Mouse (Mus musculus) NIH3T3 (cell line): ENCODE results near the gene Vgf.
A peak's percentile ranks its signal among the peaks of the same experiment; 100 is the strongest.

Experiments used
- DNase-seq: peaks from one replicate; pipeline ENCODE4 v3.0.0-alpha.2; 2012; ENCODE audit warnings: low read depth

Gene Vgf

GRCm38 (mm10) chr5:137026092-137026491 is at the start of gene Vgf:
TSS of gene Vgf (plus strand) at chr5:137026392.
- no peak for DNase-seq

- no peak for DNase-seq
Observed at GRCm38 (mm10) chr5:136977769-136978168, 48.4 kb upstream of the Vgf start.

DNA sequence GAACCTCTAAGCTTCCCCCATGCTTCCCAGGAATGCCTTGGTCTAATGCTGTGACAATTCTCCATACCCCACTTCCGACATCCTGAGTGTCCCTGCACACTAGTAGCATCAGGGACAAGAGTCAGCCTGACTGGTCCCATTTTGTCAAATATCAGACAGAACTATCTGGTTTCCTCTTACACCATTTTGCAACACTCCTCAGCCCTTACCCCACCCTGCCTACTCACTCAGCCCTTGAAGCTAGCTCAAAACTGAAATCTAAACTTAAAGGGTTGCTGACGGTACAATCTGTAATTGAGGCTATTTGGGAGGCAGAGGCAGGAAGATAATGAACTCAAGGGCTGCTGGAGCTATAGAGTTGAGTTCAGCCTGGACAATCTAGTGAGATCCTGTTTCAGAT is 46.4 kb upstream of the Vgf start:
- no peak for DNase-seq

- DNase-seq: peak; percentile 27
Observed at GRCm38 (mm10) chr5:136980974-136981373, 45.2 kb upstream of the Vgf start.

DNA sequence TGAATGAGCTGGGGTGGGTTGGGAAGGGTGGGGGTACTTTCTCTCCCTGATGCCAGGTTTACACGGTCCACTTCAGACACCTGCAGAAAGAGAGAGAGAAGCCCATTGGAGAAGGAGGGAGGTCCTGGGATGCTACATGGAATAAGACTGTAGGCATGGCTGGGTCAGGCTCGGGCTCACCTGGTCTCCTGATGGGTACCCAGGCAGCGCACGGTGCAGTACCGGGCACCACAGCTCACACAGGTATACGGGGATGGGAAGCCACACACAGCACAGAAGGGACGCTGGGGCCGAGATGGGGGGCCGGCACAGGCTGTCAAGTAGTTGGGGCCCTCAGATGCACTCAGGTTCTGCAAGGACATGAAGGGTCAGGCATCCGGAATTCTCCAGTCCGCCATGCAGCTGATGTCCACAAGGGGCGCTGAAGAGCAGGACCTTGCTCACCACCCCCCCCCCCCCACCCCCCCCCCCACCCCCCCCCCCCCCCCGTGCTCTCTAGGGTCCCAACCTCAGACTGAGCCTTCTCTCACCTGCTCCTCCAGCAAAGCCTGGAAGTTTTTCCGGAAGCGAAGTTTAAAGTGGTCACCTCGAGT is 43.8 kb upstream of the Vgf start:
- peak; percentile 65 for DNase-seq

- DNase-seq: peak; percentile 29
Observed at GRCm38 (mm10) chr5:136984828-136985227, 41.4 kb upstream of the Vgf start.

GRCm38 (mm10) chr5:136986695-136987137 is 39.5 kb upstream of the Vgf start, which contains the start of gene Plod3:
TSS of gene Plod3 (plus strand) at chr5:136987019.
- DNase-seq: peak; percentile 100

- DNase-seq: peak; percentile 87
Observed at GRCm38 (mm10) chr5:136987138-136987933, 38.9 kb upstream of the Vgf start.

DNA sequence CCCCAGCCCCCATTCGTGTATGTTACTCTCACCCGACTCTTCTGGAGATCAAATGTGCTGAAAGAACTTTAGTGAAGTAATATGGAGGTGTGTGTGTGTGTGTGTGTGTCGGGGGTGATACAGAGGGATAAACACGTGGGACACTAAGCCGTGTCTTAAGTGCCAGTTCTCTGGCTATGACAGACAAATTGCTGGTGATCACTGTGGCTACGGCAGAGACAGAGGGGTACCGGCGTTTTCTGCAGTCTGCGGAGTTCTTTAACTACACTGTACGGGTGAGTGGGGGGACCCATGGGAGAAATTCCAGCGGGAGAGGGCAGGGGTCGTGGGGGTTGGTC is 38.3 kb upstream of the Vgf start, which contains the start of gene Znhit1:
Znhit1 (minus strand) TSS at position 88 of the 338 bp plus-strand sequence.
- no peak for DNase-seq

DNA sequence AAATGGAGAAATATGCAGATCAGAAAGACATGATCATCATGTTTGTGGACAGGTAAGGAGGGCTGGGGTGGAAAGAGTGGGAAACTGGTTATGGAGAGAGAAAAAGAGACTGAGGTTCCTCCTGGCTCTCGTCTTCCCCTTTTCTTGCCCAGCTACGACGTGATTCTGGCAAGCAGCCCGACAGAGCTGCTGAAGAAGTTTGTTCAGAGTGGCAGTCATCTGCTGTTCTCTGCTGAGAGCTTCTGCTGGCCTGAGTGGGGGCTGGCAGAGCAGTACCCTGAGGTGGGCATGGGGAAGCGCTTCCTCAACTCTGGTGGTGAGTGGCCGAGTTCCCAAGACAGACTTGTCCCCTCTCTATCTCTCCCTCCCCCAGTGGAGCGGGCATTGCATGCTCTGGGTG is 37.8 kb upstream of the Vgf start:
- DNase-seq: peak; percentile 67

- DNase-seq: no peak
Observed at GRCm38 (mm10) chr5:136989801-136990200, 36.4 kb upstream of the Vgf start.

DNA sequence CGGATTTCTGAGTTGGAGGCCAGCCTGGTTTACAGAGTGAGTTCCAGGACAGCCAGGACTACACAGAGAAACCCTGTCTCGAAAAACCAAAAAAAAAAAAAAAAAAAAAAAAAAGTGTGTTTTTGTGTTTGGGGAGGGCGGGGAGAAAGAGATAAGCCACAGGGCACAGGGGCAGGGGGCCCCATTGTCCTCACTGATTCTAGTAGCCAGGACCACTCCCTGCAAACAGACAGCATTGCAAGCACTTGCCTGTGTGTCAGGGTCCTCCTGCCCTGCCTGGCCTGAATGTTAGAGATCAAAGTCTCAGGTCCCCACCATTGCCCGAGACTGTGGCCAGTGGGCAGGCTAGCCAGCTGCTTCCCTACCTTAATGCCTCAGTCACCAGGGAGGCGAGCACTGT is 26.7 kb upstream of the Vgf start:
- no peak for DNase-seq

- no peak for DNase-seq
Observed at GRCm38 (mm10) chr5:137000612-137001011, 25.6 kb upstream of the Vgf start.

- DNase-seq: no peak
Observed at GRCm38 (mm10) chr5:137007276-137007675, 18.9 kb upstream of the Vgf start.

DNA sequence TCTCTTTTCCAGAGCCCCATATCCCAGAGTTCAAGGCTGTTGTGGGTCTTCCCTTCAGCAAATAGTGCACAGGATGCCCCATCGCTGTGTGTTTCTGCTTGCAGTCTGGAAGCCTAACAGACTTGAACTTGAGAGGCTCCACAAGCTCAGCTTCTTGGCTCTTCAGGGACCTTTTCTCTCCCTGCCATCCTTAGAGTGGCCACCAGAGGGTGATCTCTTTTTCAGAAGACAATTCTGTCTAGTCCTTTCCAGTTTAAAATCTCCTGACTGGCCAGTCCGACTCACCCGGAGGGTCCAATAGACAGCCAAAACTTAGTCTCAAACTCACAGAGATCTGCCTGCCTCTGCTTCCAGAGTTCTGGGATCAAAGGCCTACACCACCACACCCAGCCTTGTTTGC is 16.2 kb upstream of the Vgf start:
- peak; percentile 83 for DNase-seq

- DNase-seq: peak; percentile 85
Observed at GRCm38 (mm10) chr5:137012401-137012950, 13.7 kb upstream of the Vgf start.

DNA sequence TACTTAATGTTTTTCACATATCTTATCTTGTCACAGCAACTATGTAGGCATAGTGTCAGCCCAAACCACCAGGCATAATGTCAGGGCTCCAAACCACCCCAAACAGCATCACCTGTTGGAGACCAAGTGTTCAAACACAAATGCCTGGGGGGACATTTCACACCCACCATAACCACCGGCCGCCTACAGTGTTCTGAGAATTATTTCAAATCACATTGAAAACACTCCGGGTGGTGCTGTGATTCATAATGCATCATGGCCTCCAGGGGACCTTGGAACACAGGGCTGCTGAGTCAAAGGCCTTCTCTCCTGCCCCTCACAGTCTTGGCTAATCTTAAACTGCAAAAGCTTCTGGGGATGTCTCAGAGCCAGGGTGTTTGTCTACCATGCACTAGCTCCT is 10.3 kb upstream of the Vgf start:
- peak; percentile 89 for DNase-seq

- no peak for DNase-seq
Observed at GRCm38 (mm10) chr5:137024318-137024717, 1.9 kb upstream of the Vgf start.

DNA sequence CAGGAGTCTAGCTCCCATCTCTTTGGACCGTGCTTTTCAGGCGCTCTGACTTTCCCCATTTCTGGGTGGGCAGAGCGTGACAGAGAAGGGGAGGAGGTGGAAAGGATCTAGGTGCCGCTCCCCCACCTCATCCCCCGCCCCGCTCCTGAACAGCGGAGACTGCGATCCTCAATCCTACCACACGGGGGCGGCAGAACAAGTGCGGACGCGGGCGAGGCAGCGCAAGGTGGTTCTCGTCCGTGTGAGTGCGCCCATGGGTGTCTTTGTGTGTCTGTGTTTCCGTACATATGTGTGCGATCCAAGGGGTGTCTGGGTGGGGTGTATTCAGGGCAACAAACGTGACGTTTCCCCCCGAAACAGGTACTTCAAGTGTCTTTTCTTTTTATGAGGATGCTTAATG is 1.1 kb upstream of the Vgf start:
- DNase-seq: peak; percentile 83

- no peak for DNase-seq
Observed at GRCm38 (mm10) chr5:137028561-137029272, 2.5 kb downstream of the Vgf start.

DNA sequence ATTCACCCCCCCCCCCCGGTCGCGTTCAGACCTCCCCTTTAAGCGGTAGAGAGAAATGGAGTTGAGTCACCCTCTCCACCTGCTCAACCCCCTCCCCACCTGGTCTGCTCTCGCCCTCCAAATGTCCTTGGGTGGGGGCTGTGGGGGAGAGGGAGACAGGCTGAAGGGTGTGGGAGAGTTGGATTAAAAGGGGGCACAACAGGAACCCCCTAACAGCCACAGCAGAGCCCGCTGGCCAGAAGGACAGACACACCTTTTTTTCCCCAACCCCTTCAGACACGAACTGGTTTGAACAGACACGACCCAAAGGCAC is 3.0 kb downstream of the Vgf start:
- no peak for DNase-seq

DNA sequence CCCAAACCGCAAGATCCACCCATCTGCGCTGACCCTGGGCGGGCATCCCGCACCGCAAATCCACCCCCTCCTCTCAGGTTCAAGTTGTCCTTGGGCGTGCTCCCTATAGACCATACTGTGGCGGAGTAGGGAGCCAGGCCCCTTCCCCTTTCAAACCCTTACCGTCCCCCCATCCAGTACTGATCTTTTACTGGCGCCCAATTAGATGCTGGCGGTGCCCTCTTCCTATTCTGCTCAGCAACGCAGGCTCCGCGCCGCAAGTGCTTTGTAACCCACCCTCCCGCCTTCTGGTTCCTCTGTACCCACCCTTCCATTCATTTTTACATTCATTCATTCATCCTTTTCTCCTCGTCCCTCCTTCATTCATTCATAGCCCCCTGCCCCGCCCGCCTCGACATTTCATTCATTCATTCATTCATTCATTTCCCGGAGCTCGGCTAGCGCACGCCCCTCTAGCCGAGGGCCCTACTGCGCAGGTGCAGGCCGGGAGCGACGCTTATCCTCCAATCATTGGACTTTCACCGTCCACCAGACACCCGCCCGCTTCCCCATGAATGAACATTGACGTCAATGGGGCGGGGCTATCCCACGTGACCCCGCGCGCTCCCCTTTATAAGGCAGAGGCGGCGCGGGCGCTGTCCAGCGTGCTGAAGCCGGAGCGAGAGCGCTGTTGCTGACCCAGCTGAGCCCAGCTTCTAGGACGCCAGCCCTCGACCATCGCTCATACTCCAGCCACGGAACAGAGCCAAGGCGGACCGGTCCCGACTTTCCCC is 3.6 kb downstream of the Vgf start:
- DNase-seq: peak; percentile 99
